Mouse (Mus musculus): ENCODE measurements around the gene Dgki.

DNA sequence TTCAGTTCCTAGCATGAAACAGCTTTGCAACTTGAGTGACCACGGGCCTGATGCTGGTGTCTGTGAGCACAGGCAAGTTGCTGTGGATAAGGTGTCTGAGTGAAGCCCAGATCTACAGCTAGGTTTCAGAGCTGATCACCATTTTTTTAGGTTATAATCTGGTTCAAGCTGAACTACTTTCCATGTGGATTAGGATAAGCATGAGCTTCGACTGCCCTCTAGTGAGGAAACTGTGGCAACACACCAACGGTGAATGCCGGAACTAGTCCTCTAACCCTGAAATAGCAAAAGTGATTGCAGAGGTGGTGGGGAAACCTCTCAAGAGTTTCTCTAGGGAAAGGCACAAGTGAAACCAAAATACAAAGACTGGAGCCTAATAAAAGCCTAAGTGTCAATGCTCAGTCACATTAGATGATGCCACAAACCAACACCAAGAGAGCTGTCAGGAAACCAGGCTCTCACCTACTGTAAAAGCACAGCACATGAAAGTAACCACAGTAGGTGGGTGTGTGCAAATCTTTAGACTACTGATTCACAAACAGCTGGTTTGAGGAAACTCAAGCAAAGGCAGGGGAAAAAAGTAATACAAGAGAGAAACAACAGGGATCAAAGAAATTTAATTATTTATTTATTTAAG is 253.7 kb downstream of the Dgki start:
- no peak for TF ChIP-seq POLR2A (IDR thresholded peaks at IDR 0.05; ENCODE audit: low read depth, low read length)
- TF ChIP-seq CTCF (IDR thresholded peaks at IDR 0.05; ENCODE audit: extremely low read depth, insufficient read length, insufficient replicate concordance, low read depth, low read length), result 0 out of 2 replicates have a peak, but pooled peaks have one; percentile 5
